13 mouse cellular contexts compared by ENCODE assay signal in the genomic region with DNA sequence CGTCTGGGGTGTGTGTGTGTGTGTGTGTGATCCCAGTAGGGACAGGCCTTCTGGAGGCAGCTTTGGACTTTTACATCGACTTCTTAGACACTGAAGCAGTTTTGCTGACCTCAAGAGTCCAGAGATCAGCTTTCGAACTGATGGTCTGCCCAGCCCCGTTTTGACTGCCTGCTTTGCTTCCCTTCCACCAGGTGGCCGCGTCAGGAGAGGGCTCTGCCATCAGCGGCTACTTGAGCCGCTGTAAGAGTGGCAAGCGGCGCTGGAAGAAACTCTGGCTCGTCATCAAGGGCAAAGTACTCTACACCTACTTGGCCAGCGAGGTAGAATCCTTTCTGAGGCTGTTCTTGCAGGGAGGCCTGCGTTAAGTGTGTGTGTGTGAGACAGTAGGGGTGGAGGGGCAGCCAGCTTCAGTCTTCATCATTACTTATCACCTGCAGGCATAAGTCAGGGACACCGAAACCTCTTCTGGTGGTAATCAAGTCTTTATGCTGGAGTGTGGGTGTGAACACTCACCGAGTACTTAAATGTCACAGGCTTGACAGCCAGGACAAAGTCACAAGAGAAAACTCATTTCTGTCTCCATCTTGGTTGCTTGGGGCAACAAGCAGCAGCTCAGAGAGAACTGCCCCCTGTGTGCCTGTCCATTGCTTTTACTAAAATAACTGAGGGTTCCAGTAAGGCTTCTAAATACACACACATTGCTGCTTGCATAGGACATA. TPM values are rescaled to one million over a fixed set of nuclear protein-coding genes. Genes with fewer than 3 reads are reported as not detected.
A peak's percentile ranks its signal among the peaks of the same experiment; 100 is the strongest.
DNase-seq lines count a peak whose midpoint lies in the region; ATAC-seq and TF ChIP-seq lines count a peak whose summit lies in the region.
"Had no signal": no experiment of that assay in that cellular context is flagged by ENCODE, and none has a peak within 500 bp of the region (broad histone marks: within the 10 kb centered on the region; RNA-seq: fewer than 3 reads in every experiment).

No protein-coding gene starts in this region.

- peak; percentile 55 for TF ChIP-seq CTCF in kidney, postnatal 0 days (IDR thresholded peaks at IDR 0.05; ENCODE audit: low read depth)

- 39% methylated on average over 15 of the region's 15 CpGs for WGBS in kidney, postnatal 0 days

- no peak overlapping the region for H3K4me3 ChIP-seq in kidney, postnatal 0 days (replicated peaks; ENCODE audit: low read depth, low read length)
- H3K4me3 ChIP-seq: hindbrain, embryonic 12.5 days; liver, embryonic 15.5 days had no signal

- intact Hi-C loops in left cerebral cortex, postnatal 4 days (cut with DNase I), result no loop called here
- intact Hi-C loops in left cerebral cortex, postnatal 14 days (cut with DNase I), result no loop called here
- intact Hi-C loops in left cerebral cortex, postnatal 36 days (cut with DNase I), result no loop called here

- no peaks in the 10 kb centered on the region for H3K4me1 ChIP-seq in kidney, postnatal 0 days (replicated peaks; ENCODE audit: insufficient read depth, low read length)
- H3K4me1 ChIP-seq: hindbrain, embryonic 12.5 days; liver, embryonic 15.5 days had no signal

- H3K9ac ChIP-seq in kidney, postnatal 0 days (ENCODE audit: low read depth, low read length), result no peak overlapping the region
- H3K9ac ChIP-seq: hindbrain, embryonic 12.5 days; liver, embryonic 15.5 days had no signal

- peak; percentile 57 for ATAC-seq in kidney, postnatal 0 days (replicated peaks; ENCODE audit: low FRiP score, low read depth)

- H3K27me3 ChIP-seq in kidney, postnatal 0 days (ENCODE audit: insufficient read depth, low read length), result no peaks in the 10 kb centered on the region
- H3K27me3 ChIP-seq: hindbrain, embryonic 12.5 days; liver, embryonic 15.5 days had no signal

- no peaks in the 10 kb centered on the region for H3K9me3 ChIP-seq in kidney, postnatal 0 days (replicated peaks; ENCODE audit: low read length)
- H3K9me3 ChIP-seq: hindbrain, embryonic 12.5 days; liver, embryonic 15.5 days had no signal

- H3K4me2 ChIP-seq in kidney, postnatal 0 days (ENCODE audit: low read length), result no peak overlapping the region
- H3K4me2 ChIP-seq: hindbrain, embryonic 12.5 days; liver, embryonic 15.5 days had no signal

- H3K36me3 ChIP-seq in kidney, postnatal 0 days (ENCODE audit: insufficient read depth, low read length), result 0 out of 2 replicates have a peak, but pooled peaks cover 4% of the 10 kb centered on the region
- H3K36me3 ChIP-seq: hindbrain, embryonic 12.5 days; liver, embryonic 15.5 days had no signal

- H3K27ac ChIP-seq in kidney, postnatal 0 days, result no peak overlapping the region
- H3K27ac ChIP-seq: hindbrain, embryonic 12.5 days; liver, embryonic 15.5 days had no signal

- DNase-seq in cerebellum, postnatal 10 days, result peak; percentile 40 to 42
- DNase-seq in cerebellum, adult 18-20 months, result no peak
- DNase-seq in left cerebral cortex, postnatal 4 days, result peak; percentile 27
- DNase-seq in left cerebral cortex, postnatal 14 days (ENCODE audit: low spot score in 2 of 2), result no peak
- DNase-seq in kidney, postnatal 0 days (ENCODE audit: low spot score), result no peak
- peak; percentile 52 for DNase-seq in lung, postnatal 36 days
- no peak for DNase-seq in layer of hippocampus, adult 18-20 months (ENCODE audit: low spot score in 2 of 2)
- no peak for DNase-seq in left cerebral cortex, postnatal 36 days (ENCODE audit: low spot score in 2 of 2)
- DNase-seq: adrenal gland, adult 8-10 months; cerebellum, adult 9-11 months; layer of hippocampus, postnatal 36 days had no signal

RNA-seq across cellular contexts. Expression of gene Nr2c2, which starts 19.9 kb away (rescaled TPM):
- total RNA-seq in left cerebral cortex, postnatal 4 days (2021), result 100 to 1,000 TPM in 1 of 2 experiments, 10 to 100 TPM in 1; 95.9 to 100 TPM
- 10 to 100 TPM; 88.9 to 93.9 TPM for total RNA-seq in left cerebral cortex, postnatal 14 days (2021)
- 13.9 and 14.1 TPM in 2 replicates for polyA plus RNA-seq in kidney, postnatal 0 days (2015; fragmentation: Nextera tagmentation; extraction: Ambion mirVana)
- total RNA-seq in layer of hippocampus, adult 18-20 months (2021), result 10 to 100 TPM; 82.1 to 88.0 TPM
- total RNA-seq in left cerebral cortex, postnatal 36 days (2021), result 10 to 100 TPM; 97.1 to 97.8 TPM

Comparison
In these comparisons a context has a peak if more than half of its experiments do, and no peak if none do; other contexts are left out.
1. DNase-seq: peak in cerebellum, postnatal 10 days (2 of 2), left cerebral cortex, postnatal 4 days (single experiment) and lung, postnatal 36 days (single experiment); none in cerebellum, adult 18-20 months (0 of 2), left cerebral cortex, postnatal 14 days (0 of 2), kidney, postnatal 0 days (single experiment), layer of hippocampus, adult 18-20 months (0 of 2) and left cerebral cortex, postnatal 36 days (0 of 2).